Mouse (Mus musculus): ENCODE results near the gene BC048403. TPM values are rescaled to one million over a fixed set of nuclear protein-coding genes. Genes with fewer than 3 reads are reported as not detected.
"Not testable (repeated sequence)": the region's sequence is repeated elsewhere in the genome, so short reads cannot be mapped to it uniquely, and the experiment has no call there.

Gene BC048403
- total RNA-seq, 1 experiment from 2014 or later: 2.8 TPM

- ATAC-seq (replicated peaks; ENCODE audit: insufficient number of reproducible peaks, low FRiP score, low TSS enrichment, poor library complexity, severe bottlenecking): peak; percentile 40; the same call in 1 of the 2 replicates
These were observed 10.4 kb downstream of the BC048403 start for GRCm38 (mm10) chr10:121750175-121750574.

GRCm38 (mm10) chr10:121754237-121754636, 14.5 kb downstream of the BC048403 start:
- ATAC-seq (replicated peaks; ENCODE audit: insufficient number of reproducible peaks, low FRiP score, low TSS enrichment, poor library complexity, severe bottlenecking): no peak

- ATAC-seq (replicated peaks; ENCODE audit: insufficient number of reproducible peaks, low FRiP score, low TSS enrichment, poor library complexity, severe bottlenecking): no peak
These were observed 16.1 kb downstream of the BC048403 start for GRCm38 (mm10) chr10:121755822-121756221.

GRCm38 (mm10) chr10:121756677-121757076, 16.9 kb downstream of the BC048403 start:
- ATAC-seq (replicated peaks; ENCODE audit: insufficient number of reproducible peaks, low FRiP score, low TSS enrichment, poor library complexity, severe bottlenecking): no peak

- 0 out of 2 replicates have a peak, but pooled peaks have one; percentile 27 for ATAC-seq (replicated peaks; ENCODE audit: insufficient number of reproducible peaks, low FRiP score, low TSS enrichment, poor library complexity, severe bottlenecking)
These were observed 19.4 kb downstream of the BC048403 start for GRCm38 (mm10) chr10:121759095-121759494.

- no peak for ATAC-seq (replicated peaks; ENCODE audit: insufficient number of reproducible peaks, low FRiP score, low TSS enrichment, poor library complexity, severe bottlenecking)
These were observed 22.4 kb downstream of the BC048403 start for GRCm38 (mm10) chr10:121762141-121762540.

- no peak; the same call in 1 of the 2 replicates for ATAC-seq (replicated peaks; ENCODE audit: insufficient number of reproducible peaks, low FRiP score, low TSS enrichment, poor library complexity, severe bottlenecking)
These were observed 23.5 kb downstream of the BC048403 start for GRCm38 (mm10) chr10:121763191-121763590.

GRCm38 (mm10) chr10:121764469-121765173, 24.9 kb downstream of the BC048403 start:
- ATAC-seq (replicated peaks; ENCODE audit: insufficient number of reproducible peaks, low FRiP score, low TSS enrichment, poor library complexity, severe bottlenecking): no peak

GRCm38 (mm10) chr10:121765174-121766057, 25.7 kb downstream of the BC048403 start:
- ATAC-seq (replicated peaks; ENCODE audit: insufficient number of reproducible peaks, low FRiP score, low TSS enrichment, poor library complexity, severe bottlenecking): no peak

GRCm38 (mm10) chr10:121767295-121767694, 27.6 kb downstream of the BC048403 start:
- ATAC-seq (replicated peaks; ENCODE audit: insufficient number of reproducible peaks, low FRiP score, low TSS enrichment, poor library complexity, severe bottlenecking): not testable (repeated sequence)

GRCm38 (mm10) chr10:121769711-121770110, 30.0 kb downstream of the BC048403 start:
- ATAC-seq (replicated peaks; ENCODE audit: insufficient number of reproducible peaks, low FRiP score, low TSS enrichment, poor library complexity, severe bottlenecking): no peak

GRCm38 (mm10) chr10:121770624-121771577, 31.2 kb downstream of the BC048403 start:
- ATAC-seq (replicated peaks; ENCODE audit: insufficient number of reproducible peaks, low FRiP score, low TSS enrichment, poor library complexity, severe bottlenecking): no peak

GRCm38 (mm10) chr10:121773813-121774212, 34.1 kb downstream of the BC048403 start:
- no peak for ATAC-seq (replicated peaks; ENCODE audit: insufficient number of reproducible peaks, low FRiP score, low TSS enrichment, poor library complexity, severe bottlenecking)

- no peak for ATAC-seq (replicated peaks; ENCODE audit: insufficient number of reproducible peaks, low FRiP score, low TSS enrichment, poor library complexity, severe bottlenecking)
These were observed 36.3 kb downstream of the BC048403 start for GRCm38 (mm10) chr10:121775990-121776389.

- no peak for ATAC-seq (replicated peaks; ENCODE audit: insufficient number of reproducible peaks, low FRiP score, low TSS enrichment, poor library complexity, severe bottlenecking)
These were observed 41.4 kb downstream of the BC048403 start for GRCm38 (mm10) chr10:121781159-121781558.

GRCm38 (mm10) chr10:121788536-121788935, 48.8 kb downstream of the BC048403 start:
- ATAC-seq (replicated peaks; ENCODE audit: insufficient number of reproducible peaks, low FRiP score, low TSS enrichment, poor library complexity, severe bottlenecking): no peak

- ATAC-seq (replicated peaks; ENCODE audit: insufficient number of reproducible peaks, low FRiP score, low TSS enrichment, poor library complexity, severe bottlenecking): no peak
These were observed 50.3 kb downstream of the BC048403 start for GRCm38 (mm10) chr10:121790078-121790477.

- no peak for ATAC-seq (replicated peaks; ENCODE audit: insufficient number of reproducible peaks, low FRiP score, low TSS enrichment, poor library complexity, severe bottlenecking)
These were observed 52.9 kb downstream of the BC048403 start for GRCm38 (mm10) chr10:121792661-121793060.

GRCm38 (mm10) chr10:121794486-121794885, 54.7 kb downstream of the BC048403 start:
- ATAC-seq (replicated peaks; ENCODE audit: insufficient number of reproducible peaks, low FRiP score, low TSS enrichment, poor library complexity, severe bottlenecking): no peak
